Mouse (Mus musculus) heart, embryonic 16.5 days (tissue): ENCODE measurements at regions not wholly inside any gene's neighbourhood (a gene's known extent, or its start where the extent isn't known, plus 50 kb on each side); places are given as distances from the start of the nearest gene placed in this dataset. TPM values are rescaled to one million over a fixed set of nuclear protein-coding genes. Genes with fewer than 3 reads are reported as not detected.
"Not testable (repeated sequence)": the region's sequence is repeated elsewhere in the genome, so short reads cannot be mapped to it uniquely, and the experiment has no call there.

Experiments
- ATAC-seq: fragments of 200-750 bp; cut with Nextera tagmentation; replicated peaks from 2 replicates; pipeline ENCODE4 v1.8.0; 2017; ENCODE audit warnings: moderate number of reproducible peaks; ENCODE audit not compliant: insufficient read depth, low FRiP score; ENCODE audit errors: extremely low read depth
- H3K27ac ChIP-seq: fragments of 300-500 bp; sonication (generic); 2 replicates; pipeline ENCODE4 v1.5.1; 2014; ENCODE audit warnings: mild to moderate bottlenecking, low read length, control low read depth, moderate library complexity
- H3K27me3 ChIP-seq: fragments of 300-500 bp; sonication (generic); 2 replicates; pipeline ENCODE4 v1.6.1; 2014; ENCODE audit warnings: low read length, mixed read lengths; ENCODE audit not compliant: control insufficient read depth, insufficient read depth
- H3K36me3 ChIP-seq: fragments of 300-500 bp; sonication (generic); 2 replicates; pipeline ENCODE4 v1.6.1; 2014; ENCODE audit not compliant: control insufficient read depth, insufficient read depth
- H3K4me1 ChIP-seq: fragments of 300-500 bp; sonication (generic); 2 replicates; pipeline ENCODE4 v1.6.1; 2014; ENCODE audit warnings: low read length, mixed read lengths; ENCODE audit not compliant: control insufficient read depth, insufficient read depth
- H3K4me2 ChIP-seq: fragments of 300-500 bp; sonication (generic); 2 replicates; pipeline ENCODE4 v1.6.1; 2014; ENCODE audit warnings: low read depth, mild to moderate bottlenecking, control low read depth, low read length
- H3K4me3 ChIP-seq: fragments of 300-500 bp; sonication (generic); 2 replicates; pipeline ENCODE4 v1.5.1; 2014; ENCODE audit warnings: mild to moderate bottlenecking, control low read depth, low read length
- H3K9ac ChIP-seq: fragments of 300-500 bp; sonication (generic); 2 replicates; pipeline ENCODE4 v1.6.1; 2014; ENCODE audit warnings: low read length, control low read depth
- H3K9me3 ChIP-seq: fragments of 300-500 bp; sonication (generic); replicated peaks from 2 replicates; pipeline ENCODE4 v1.6.1; 2016; ENCODE audit warnings: low read length; ENCODE audit not compliant: control insufficient read depth
- WGBS: fragments of 180-500 bp; shearing (Covaris S2); extraction: QIAGEN DNeasy Blood & Tissue Kit; methylation state at CpG from one replicate; pipeline ENCODE4 v1.1.7; 2014; 5-methylcytosine and 5-hydroxymethylcytosine counted together
- microRNA counts: library from miRNA; unstranded; fragments of <30 nt; microRNA quantifications from one replicate; lab custom pipeline; 2016
- microRNA-seq: library from miRNA; unstranded; fragments of <30 nt; microRNA quantifications from one replicate; pipeline ENCODE4, GENCODE M21; 2017

DNA sequence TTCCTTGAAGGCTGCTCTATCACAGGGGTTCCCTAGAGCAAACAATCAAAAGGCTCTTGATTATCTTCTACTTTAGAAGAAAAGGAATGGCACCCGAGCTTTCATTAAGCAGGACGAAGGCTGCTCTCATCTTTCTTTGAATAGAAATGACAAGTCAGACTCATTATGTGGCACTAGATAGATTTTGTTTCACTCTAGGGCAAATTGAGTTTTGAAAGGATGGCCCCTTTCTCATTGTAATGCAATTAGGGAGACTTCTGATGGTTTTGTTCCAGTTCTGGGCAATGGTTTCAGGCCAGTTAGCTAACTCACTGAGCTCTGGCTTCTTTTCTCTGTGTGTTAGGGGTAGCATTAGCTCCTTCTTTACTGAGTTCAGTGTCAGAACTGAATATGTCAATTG, 69.5 kb upstream of the Acpp start:
- WGBS = 65% methylated on average over 2 of the region's 2 CpGs

DNA sequence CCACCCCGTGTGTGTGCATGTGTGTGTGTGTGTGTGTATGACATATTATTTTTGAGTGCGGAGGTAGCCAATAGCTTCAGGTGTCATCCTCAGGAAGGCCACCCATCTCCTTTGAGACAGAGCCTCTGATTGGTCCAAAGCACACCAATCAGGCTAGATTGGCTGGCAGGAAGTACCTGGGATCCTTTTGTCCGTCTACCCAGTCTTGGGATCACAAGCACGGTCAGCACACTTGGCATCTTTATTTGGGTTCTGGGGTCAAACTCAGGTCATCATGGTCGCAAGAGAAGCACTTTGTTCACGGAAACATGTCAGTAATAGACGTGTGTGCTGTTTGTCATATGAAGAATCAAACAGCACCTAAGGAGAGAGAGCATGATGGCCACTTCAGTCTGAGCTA, 68.9 kb upstream of the Acpp start:
- no peaks in the 10 kb centered on the region for H3K9me3 ChIP-seq
- H3K4me2 ChIP-seq = no peak overlapping the region
- H3K27ac ChIP-seq = no peak overlapping the region
- 61% methylated on average over 7 of the region's 7 CpGs for WGBS
- peaks cover 10% of the 10 kb centered on the region; the same call in 1 of the 2 replicates for H3K4me1 ChIP-seq
- H3K36me3 ChIP-seq = no peaks in the 10 kb centered on the region
- H3K4me3 ChIP-seq = no peak overlapping the region
- H3K9ac ChIP-seq = no peak overlapping the region
- no peak for ATAC-seq
- peaks cover 7% of the 10 kb centered on the region; the same call in 1 of the 2 replicates for H3K27me3 ChIP-seq

More for the DNA sequence above, 69.5 kb upstream of the Acpp start:
- peaks cover 7% of the 10 kb centered on the region; the same call in 1 of the 2 replicates for H3K27me3 ChIP-seq
- no peak overlapping the region for H3K4me3 ChIP-seq
- peaks cover 10% of the 10 kb centered on the region; the same call in 1 of the 2 replicates for H3K4me1 ChIP-seq
- no peak overlapping the region for H3K27ac ChIP-seq
- H3K9me3 ChIP-seq = no peaks in the 10 kb centered on the region
- no peak for ATAC-seq
- H3K4me2 ChIP-seq = no peak overlapping the region
- H3K36me3 ChIP-seq = no peaks in the 10 kb centered on the region
- H3K9ac ChIP-seq = no peak overlapping the region

DNA sequence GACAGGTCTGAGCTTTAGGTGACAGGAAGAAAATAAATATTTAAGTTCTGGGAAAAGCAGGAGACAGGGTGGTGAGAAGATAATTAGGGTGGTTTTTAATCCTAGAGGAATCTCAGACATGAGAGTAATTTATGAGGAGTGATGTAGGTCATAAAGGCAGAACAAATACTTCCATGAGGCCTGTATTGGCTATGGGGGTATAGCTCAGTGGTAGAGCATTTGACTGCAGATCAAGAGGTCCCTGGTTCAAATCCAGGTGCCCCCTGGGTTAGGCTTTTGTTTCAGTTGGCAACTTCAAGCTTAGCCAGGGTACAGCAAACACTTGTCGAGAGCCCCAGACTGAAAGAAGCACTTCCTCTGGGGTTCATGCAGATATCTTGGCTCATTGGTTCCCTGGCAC, 66.3 kb upstream of the Acpp start:
- no peak overlapping the region for H3K27ac ChIP-seq
- no peak overlapping the region for H3K9ac ChIP-seq
- no peaks in the 10 kb centered on the region for H3K36me3 ChIP-seq
- peaks cover 6% of the 10 kb centered on the region; the same call in 1 of the 2 replicates for H3K4me1 ChIP-seq
- no peaks in the 10 kb centered on the region for H3K9me3 ChIP-seq
- WGBS = 53% methylated on average over 1 of the region's 1 CpGs
- no peak overlapping the region for H3K4me3 ChIP-seq
- no peak for ATAC-seq
- no peak overlapping the region for H3K4me2 ChIP-seq
- H3K27me3 ChIP-seq = peaks cover 7% of the 10 kb centered on the region; the same call in 1 of the 2 replicates

DNA sequence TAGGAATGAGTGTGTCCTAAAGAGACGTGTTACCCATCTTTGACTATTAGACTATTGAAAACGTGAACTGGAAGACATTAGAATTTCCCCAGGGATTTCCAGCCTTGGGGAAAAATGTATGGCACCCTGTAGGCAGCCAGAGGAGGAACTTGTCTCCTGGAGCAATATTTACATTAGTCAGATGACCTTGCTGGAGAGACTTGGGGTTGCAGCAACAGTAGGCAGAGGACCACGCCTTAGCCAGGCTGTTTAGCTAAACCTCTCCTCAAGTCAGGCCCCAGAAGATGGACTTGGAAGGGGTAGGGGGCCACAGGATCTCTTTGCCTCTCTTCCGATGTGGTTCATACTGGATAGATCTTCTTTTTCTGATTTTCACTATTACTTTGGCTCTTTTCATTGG, 64.1 kb upstream of the Acpp start:
- H3K9me3 ChIP-seq = no peaks in the 10 kb centered on the region
- H3K9ac ChIP-seq = no peak overlapping the region
- no peak overlapping the region for H3K27ac ChIP-seq
- ATAC-seq = no peak
- no peak overlapping the region for H3K4me2 ChIP-seq
- no peak overlapping the region for H3K4me3 ChIP-seq
- no peaks in the 10 kb centered on the region for H3K36me3 ChIP-seq
- WGBS = 73% methylated on average over 4 of the region's 4 CpGs
- H3K27me3 ChIP-seq = no peaks in the 10 kb centered on the region
- no peaks in the 10 kb centered on the region for H3K4me1 ChIP-seq

DNA sequence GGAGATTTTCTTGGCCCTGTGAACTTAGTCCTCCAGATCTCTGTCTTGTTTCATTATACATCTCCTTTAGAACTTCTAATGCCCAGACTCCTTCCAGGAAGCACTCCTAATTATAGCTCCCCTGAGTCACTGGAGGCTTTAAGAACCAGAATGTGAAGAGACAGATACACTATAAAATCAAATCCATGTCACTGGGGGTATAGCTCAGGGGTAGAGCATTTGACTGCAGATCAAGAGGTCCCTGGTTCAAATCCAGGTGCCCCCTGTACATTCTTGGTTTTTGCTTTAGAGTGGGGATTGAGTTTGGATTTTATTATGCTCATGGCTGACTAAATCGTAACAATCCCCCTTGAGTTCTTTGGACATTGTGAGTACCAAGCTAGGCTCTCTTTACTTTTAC, 62.4 kb upstream of the Acpp start:
- no peak overlapping the region for H3K27ac ChIP-seq
- H3K4me1 ChIP-seq = no peaks in the 10 kb centered on the region
- H3K4me3 ChIP-seq = no peak overlapping the region
- no peaks in the 10 kb centered on the region for H3K27me3 ChIP-seq
- H3K4me2 ChIP-seq = no peak overlapping the region
- no peaks in the 10 kb centered on the region for H3K36me3 ChIP-seq
- H3K9me3 ChIP-seq = no peaks in the 10 kb centered on the region
- no peak overlapping the region for H3K9ac ChIP-seq
- ATAC-seq = no peak
- 79% methylated on average over 1 of the region's 1 CpGs for WGBS

DNA sequence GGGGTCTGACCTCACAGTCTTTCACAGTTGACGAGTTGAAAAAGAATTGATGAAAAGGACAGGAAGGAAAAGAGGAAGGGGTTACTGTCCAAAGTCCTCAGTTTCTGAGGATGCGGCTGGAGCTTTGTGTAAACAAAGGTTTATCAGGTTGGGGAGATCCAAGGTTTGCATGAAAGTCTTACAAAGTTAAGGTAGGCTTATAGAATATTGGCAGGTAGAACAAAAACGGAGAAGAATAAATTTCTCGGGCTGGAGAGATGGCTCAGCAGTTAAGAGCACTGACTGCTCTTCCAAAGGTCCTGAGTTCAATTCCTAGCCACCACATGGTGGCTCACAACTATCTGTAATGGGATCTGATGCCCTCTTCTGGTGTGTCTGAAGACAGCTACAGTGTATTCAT, 60.9 kb upstream of the Acpp start:
- not testable (repeated sequence) for H3K9me3 ChIP-seq, H3K4me2 ChIP-seq, H3K9ac ChIP-seq, H3K27ac ChIP-seq, H3K27me3 ChIP-seq, H3K4me3 ChIP-seq, ATAC-seq, H3K4me1 ChIP-seq, H3K36me3 ChIP-seq
- 66% methylated on average over 4 of the region's 4 CpGs for WGBS

DNA sequence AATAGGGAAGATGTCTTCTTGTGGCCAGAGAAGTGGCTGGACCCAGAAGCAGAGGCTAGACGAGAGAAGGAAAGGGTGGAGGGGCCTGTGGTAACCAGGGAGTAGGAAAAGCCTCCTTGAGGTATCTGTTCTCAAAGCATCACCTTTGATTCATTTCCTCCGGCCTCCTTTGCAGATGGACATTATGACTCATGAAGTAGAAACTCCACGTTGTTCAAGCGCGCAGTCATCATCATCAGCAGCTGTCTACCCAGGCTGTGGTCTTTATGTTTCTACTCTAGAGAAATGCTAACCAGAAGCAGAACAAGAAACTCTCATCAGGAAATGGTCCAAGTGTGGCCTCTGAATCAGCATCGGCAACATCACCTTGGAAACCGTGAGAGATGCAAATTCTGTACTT, 50.3 kb upstream of the Acpp start:
- H3K27me3 ChIP-seq = no peaks in the 10 kb centered on the region
- H3K9ac ChIP-seq = no peak overlapping the region
- H3K36me3 ChIP-seq = no peaks in the 10 kb centered on the region
- H3K4me1 ChIP-seq = no peaks in the 10 kb centered on the region
- no peak for ATAC-seq
- H3K27ac ChIP-seq = no peak overlapping the region
- H3K4me3 ChIP-seq = no peak overlapping the region
- no peak overlapping the region for H3K4me2 ChIP-seq
- H3K9me3 ChIP-seq = no peaks in the 10 kb centered on the region
- 87% methylated on average over 7 of the region's 7 CpGs for WGBS

MicroRNA genes in the stretch of these regions (microRNA counts, 519-probe panel; counts per million panel counts)
- microRNA mmu-miR-2136 (lab: Ali Mortazavi, UCI) = not detected

Small RNA genes lying in the stretch of these regions (microRNA-seq; reads per million reads assigned to microRNA genes)
- not detected for gene Mir2136
